Mouse (Mus musculus): ENCODE data around the gene Ctnnbl1.
A peak's percentile ranks its signal among the peaks of the same experiment; 100 is the strongest.

The Ctnnbl1 gene

GRCm38 (mm10) chr2:157736854-157737850 lies at the start of gene Ctnnbl1:
Gene Ctnnbl1 (plus strand): TSS chr2:157737401.
- DNase-seq (ENCODE audit: low spot score): peak; percentile 99

- DNase-seq (ENCODE audit: low spot score): no peak
Measured at GRCm38 (mm10) chr2:157687506-157687905, 49.7 kb upstream of the Ctnnbl1 start.

GRCm38 (mm10) chr2:157691266-157692105 lies 45.7 kb upstream of the Ctnnbl1 start:
- no peak for DNase-seq (ENCODE audit: low spot score)

- DNase-seq (ENCODE audit: low spot score): no peak
Measured at GRCm38 (mm10) chr2:157692365-157692932, 44.8 kb upstream of the Ctnnbl1 start.

GRCm38 (mm10) chr2:157693576-157693975 lies 43.6 kb upstream of the Ctnnbl1 start:
- no peak for DNase-seq (ENCODE audit: low spot score)

GRCm38 (mm10) chr2:157696297-157696731 lies 40.9 kb upstream of the Ctnnbl1 start:
- no peak for DNase-seq (ENCODE audit: low spot score)

- no peak for DNase-seq (ENCODE audit: low spot score)
Measured at GRCm38 (mm10) chr2:157703155-157703554, 34.0 kb upstream of the Ctnnbl1 start.

- no peak for DNase-seq (ENCODE audit: low spot score)
Measured at GRCm38 (mm10) chr2:157704991-157705776, 32.0 kb upstream of the Ctnnbl1 start.

- DNase-seq (ENCODE audit: low spot score): no peak
Measured at GRCm38 (mm10) chr2:157705777-157706158, 31.4 kb upstream of the Ctnnbl1 start.

GRCm38 (mm10) chr2:157707191-157707923 lies 29.8 kb upstream of the Ctnnbl1 start:
- no peak for DNase-seq (ENCODE audit: low spot score)

GRCm38 (mm10) chr2:157712677-157713076 lies 24.5 kb upstream of the Ctnnbl1 start:
- DNase-seq (ENCODE audit: low spot score): no peak

- DNase-seq (ENCODE audit: low spot score): no peak
Measured at GRCm38 (mm10) chr2:157715586-157716191, 21.5 kb upstream of the Ctnnbl1 start.

GRCm38 (mm10) chr2:157718441-157718840 lies 18.8 kb upstream of the Ctnnbl1 start:
- DNase-seq (ENCODE audit: low spot score): no peak

GRCm38 (mm10) chr2:157723883-157724573 lies 13.2 kb upstream of the Ctnnbl1 start:
- DNase-seq (ENCODE audit: low spot score): no peak

GRCm38 (mm10) chr2:157724574-157724914 lies 12.7 kb upstream of the Ctnnbl1 start:
- DNase-seq (ENCODE audit: low spot score): no peak

- no peak for DNase-seq (ENCODE audit: low spot score)
Measured at GRCm38 (mm10) chr2:157744619-157745018, 7.4 kb downstream of the Ctnnbl1 start.

GRCm38 (mm10) chr2:157745735-157746134 lies 8.5 kb downstream of the Ctnnbl1 start:
- no peak for DNase-seq (ENCODE audit: low spot score)

- no peak for DNase-seq (ENCODE audit: low spot score)
Measured at GRCm38 (mm10) chr2:157746558-157746957, 9.4 kb downstream of the Ctnnbl1 start.

GRCm38 (mm10) chr2:157747989-157748388 lies 10.8 kb downstream of the Ctnnbl1 start:
- DNase-seq (ENCODE audit: low spot score): no peak

- no peak for DNase-seq (ENCODE audit: low spot score)
Measured at GRCm38 (mm10) chr2:157750481-157750880, 13.3 kb downstream of the Ctnnbl1 start.

Measured in urinary bladder, postnatal 25 days (tissue).